Mouse (Mus musculus) ES-E14 (cell line): ENCODE data around the gene Zkscan5.

Experiments used
- CHD2 ChIP-seq: IDR thresholded peaks from 2 replicates; pipeline ENCODE4 v1.6.1; 2014; ENCODE audit warnings: mild to moderate bottlenecking, low read depth, low read length, inconsistent platforms
- HCFC1 ChIP-seq: IDR thresholded peaks from 2 replicates; pipeline ENCODE4 v1.6.1; 2012; ENCODE audit warnings: low read length, inconsistent platforms, borderline replicate concordance; ENCODE audit not compliant: insufficient read depth
- MAFK ChIP-seq: IDR thresholded peaks from 2 replicates; pipeline ENCODE4 v1.6.1; 2014; ENCODE audit warnings: mild to moderate bottlenecking, low read depth, low read length, inconsistent platforms; ENCODE audit not compliant: insufficient read depth
- ZC3H11A ChIP-seq: IDR thresholded peaks from 2 replicates; pipeline ENCODE4 v1.6.1; 2012; ENCODE audit warnings: low read depth, mild to moderate bottlenecking, inconsistent platforms, low read length, borderline replicate concordance
- ZNF384 ChIP-seq: IDR thresholded peaks from 2 replicates; pipeline ENCODE4 v1.6.1; 2012; ENCODE audit warnings: low read depth, low read length, inconsistent platforms

GRCm38 (mm10) chr5:145212216-145212615 is 7.9 kb downstream of the Zkscan5 start:
- TF ChIP-seq ZNF384 (no peak), CHD2 (no peak), ZC3H11A (no peak), MAFK (no peak), HCFC1 (no peak)
